Mouse (Mus musculus) CH12.LX (cell line): ENCODE results near the gene Zfhx3. TPM values are rescaled to one million over a fixed set of nuclear protein-coding genes. Genes with fewer than 3 reads are reported as not detected.
A peak's percentile ranks its signal among the peaks of the same experiment; 100 is the strongest.

Source experiments
- DNase-seq: peaks from one replicate; pipeline ENCODE4 v3.0.0-alpha.2; 2013; ENCODE audit errors: extremely low read depth
- H3K27ac ChIP-seq: 2 replicates; pipeline ENCODE4 v1.5.1; 2012; ENCODE audit warnings: low read depth, mild to moderate bottlenecking, control low read depth, moderate library complexity; ENCODE audit not compliant: insufficient read depth
- H3K27me3 ChIP-seq: replicated peaks from 2 replicates; pipeline ENCODE3; 2012; ENCODE audit warnings: inconsistent platforms
- H3K36me3 ChIP-seq, 2 experiments: replicated peaks in 1 of 2; 2 replicates each; pipeline versions ENCODE3 to v1.6.1; 2012; ENCODE audit warnings: inconsistent platforms in 1 of 2, low read length in 1 of 2, mild to moderate bottlenecking in 1 of 2, mixed read lengths in 1 of 2, moderate library complexity in 1 of 2; ENCODE audit not compliant: control insufficient read depth in 1 of 2, insufficient read depth in 1 of 2
- H3K4me1 ChIP-seq, 2 experiments: 2 replicates each; pipeline ENCODE4 v1.6.1; 2012; ENCODE audit warnings: inconsistent platforms in 1 of 2, moderate library complexity in 1 of 2; ENCODE audit not compliant: insufficient read depth in 2 of 2, control insufficient read depth in 1 of 2
- H3K4me2 ChIP-seq: 2 replicates; pipeline ENCODE4 v1.6.1; 2012; ENCODE audit warnings: low read depth, mild to moderate bottlenecking, control low read depth; ENCODE audit not compliant: poor library complexity, insufficient read depth, severe bottlenecking
- H3K4me3 ChIP-seq, 3 experiments: fragments of 150-350 bp in 1 of 3; sonication (generic) in 1 of 3; replicated peaks in 1 of 3; 2 replicates each; pipeline versions ENCODE3 to v1.5.1; 2011 to 2012; ENCODE audit warnings: low read depth in 2 of 3, low read length in 2 of 3, mild to moderate bottlenecking in 2 of 3, moderate library complexity in 2 of 3, control low read depth in 1 of 3, improper control_type of control experiment in 1 of 3, inconsistent platforms in 1 of 3, mixed read lengths in 1 of 3; ENCODE audit not compliant: poor library complexity in 1 of 3
- H3K79me2 ChIP-seq: replicated peaks from 2 replicates; pipeline ENCODE4 v1.6.1; 2012; ENCODE audit warnings: mild to moderate bottlenecking, moderate library complexity; ENCODE audit not compliant: control insufficient read depth, poor library complexity, insufficient read depth, severe bottlenecking; ENCODE audit errors: extremely low read depth
- H3K9ac ChIP-seq: 2 replicates; pipeline ENCODE4 v1.6.1; 2012; ENCODE audit warnings: low read depth, mild to moderate bottlenecking, control low read depth, moderate library complexity; ENCODE audit not compliant: insufficient read depth
- H3K9me3 ChIP-seq: replicated peaks from 2 replicates; pipeline ENCODE3; 2012; ENCODE audit warnings: low read length, inconsistent platforms, mixed read lengths
- BHLHE40 ChIP-seq: IDR thresholded peaks from 2 replicates; pipeline ENCODE4 v1.6.1; 2011; ENCODE audit warnings: mild to moderate bottlenecking, low read depth, low read length, improper control_type of control experiment
- CHD1 ChIP-seq: IDR thresholded peaks from 2 replicates; pipeline ENCODE4 v1.6.1; 2012; ENCODE audit warnings: low read depth, low read length, improper control_type of control experiment, inconsistent platforms
- CHD2 ChIP-seq: IDR thresholded peaks from 2 replicates; pipeline ENCODE4 v1.6.1; 2011; ENCODE audit warnings: low read length, improper control_type of control experiment
- CTCF ChIP-seq, 2 experiments: IDR thresholded peaks in 1 of 2; conservative IDR thresholded peaks in 1 of 2; 2 replicates each; pipeline ENCODE4 v1.5.1; 2011 to 2012; ENCODE audit warnings: low read depth in 2 of 2, low read length in 2 of 2, improper control_type of control experiment in 1 of 2, inconsistent platforms in 1 of 2, mild to moderate bottlenecking in 1 of 2, moderate library complexity in 1 of 2
- ELF1 ChIP-seq: IDR thresholded peaks from 2 replicates; pipeline ENCODE4 v1.6.1; 2014; ENCODE audit warnings: low read depth, mild to moderate bottlenecking, inconsistent platforms, low read length, improper control_type of control experiment
- EP300 ChIP-seq: IDR thresholded peaks from 2 replicates; pipeline ENCODE4 v1.6.1; 2011; ENCODE audit warnings: low read length, improper control_type of control experiment
- ETS1 ChIP-seq: conservative IDR thresholded peaks from 2 replicates; pipeline ENCODE4 v1.6.1; 2012; ENCODE audit warnings: low read depth, mild to moderate bottlenecking, inconsistent platforms, low read length, improper control_type of control experiment, moderate library complexity
- GABPA ChIP-seq: IDR thresholded peaks from 2 replicates; pipeline ENCODE4 v1.6.1; 2012; ENCODE audit warnings: low read depth, low read length, improper control_type of control experiment, inconsistent platforms; ENCODE audit not compliant: insufficient replicate concordance
- HCFC1 ChIP-seq: IDR thresholded peaks from 2 replicates; pipeline ENCODE4 v1.6.1; 2012; ENCODE audit warnings: low read depth, mild to moderate bottlenecking, inconsistent platforms, low read length, improper control_type of control experiment
- JUND ChIP-seq: conservative IDR thresholded peaks from 2 replicates; pipeline ENCODE4 v1.6.1; 2011; ENCODE audit warnings: low read depth, low read length, improper control_type of control experiment
- KAT2A ChIP-seq: IDR thresholded peaks from 2 replicates; pipeline ENCODE4 v1.6.1; 2012; ENCODE audit warnings: low read length, improper control_type of control experiment, inconsistent platforms; ENCODE audit not compliant: insufficient replicate concordance
- MAFK ChIP-seq: IDR thresholded peaks from 2 replicates; pipeline ENCODE4 v1.6.1; 2011; ENCODE audit warnings: low read length, improper control_type of control experiment; ENCODE audit not compliant: insufficient replicate concordance
- MAX ChIP-seq: IDR thresholded peaks from 2 replicates; pipeline ENCODE4 v1.6.1; 2011; ENCODE audit warnings: low read length, improper control_type of control experiment
- MAZ ChIP-seq: IDR thresholded peaks from 2 replicates; pipeline ENCODE4 v1.6.1; 2012; ENCODE audit warnings: low read depth, mild to moderate bottlenecking, inconsistent platforms, low read length, improper control_type of control experiment, moderate library complexity
- MEF2A ChIP-seq: IDR thresholded peaks from 2 replicates; pipeline ENCODE4 v1.6.1; 2014; ENCODE audit warnings: low read depth, mild to moderate bottlenecking, inconsistent platforms, low read length, improper control_type of control experiment, borderline replicate concordance
- MXI1 ChIP-seq: IDR thresholded peaks from 2 replicates; pipeline ENCODE4 v1.6.1; 2011; ENCODE audit warnings: mild to moderate bottlenecking, low read depth, low read length, improper control_type of control experiment
- MYC ChIP-seq: IDR thresholded peaks from 2 replicates; pipeline ENCODE4 v1.6.1; 2011; ENCODE audit warnings: low read depth, mild to moderate bottlenecking, improper control_type of control experiment, low read length
- PAX5 ChIP-seq: IDR thresholded peaks from 2 replicates; pipeline ENCODE4 v1.6.1; 2012; ENCODE audit warnings: low read length, inconsistent platforms, mixed read lengths
- POLR2A ChIP-seq: IDR thresholded peaks from 2 replicates; pipeline ENCODE4 v1.6.1; 2011; ENCODE audit warnings: low read depth, mild to moderate bottlenecking, improper control_type of control experiment, low read length
- RAD21 ChIP-seq: IDR thresholded peaks from 2 replicates; pipeline ENCODE4 v1.6.1; 2011; ENCODE audit warnings: low read depth, mild to moderate bottlenecking, low read length, improper control_type of control experiment, moderate library complexity
- RCOR1 ChIP-seq: conservative IDR thresholded peaks from 2 replicates; pipeline ENCODE4 v1.6.1; 2012; ENCODE audit warnings: low read depth, mild to moderate bottlenecking, inconsistent platforms, low read length, improper control_type of control experiment
- SIN3A ChIP-seq: IDR thresholded peaks from 2 replicates; pipeline ENCODE4 v1.6.1; 2012; ENCODE audit warnings: low read length, improper control_type of control experiment, inconsistent platforms
- TBP ChIP-seq: conservative IDR thresholded peaks from 2 replicates; pipeline ENCODE4 v1.6.1; 2011; ENCODE audit warnings: low read depth, low read length, improper control_type of control experiment
- TCF12 ChIP-seq: IDR thresholded peaks from 2 replicates; pipeline ENCODE4 v1.6.1; 2014; ENCODE audit warnings: low read depth, mild to moderate bottlenecking, inconsistent platforms, low read length, improper control_type of control experiment
- ZC3H11A ChIP-seq: IDR thresholded peaks from 2 replicates; pipeline ENCODE4 v1.6.1; 2012; ENCODE audit warnings: low read depth, mild to moderate bottlenecking, inconsistent platforms, low read length, improper control_type of control experiment
- ZKSCAN1 ChIP-seq: IDR thresholded peaks from 2 replicates; pipeline ENCODE4 v1.6.1; 2012; ENCODE audit warnings: low read depth, inconsistent platforms, low read length, improper control_type of control experiment, borderline replicate concordance
- ZMIZ1 ChIP-seq: IDR thresholded peaks from 2 replicates; pipeline ENCODE4 v1.6.1; 2012; ENCODE audit warnings: low read depth, mild to moderate bottlenecking, inconsistent platforms, low read length, improper control_type of control experiment
- ZNF384 ChIP-seq: IDR thresholded peaks from 2 replicates; pipeline ENCODE4 v1.6.1; 2012; ENCODE audit warnings: low read depth, low read length, improper control_type of control experiment, inconsistent platforms
- dilution Hi-C: fragments of 300-500 bp; cut with MboI; formaldehyde crosslinking; loops from 2 replicates; pipeline ENCODE4 v1.14.3; 2020; ENCODE audit warnings: low sequenced_read_pairs; ENCODE audit not compliant: extremely low pct_unique_long_range_greater_than_20kb, extremely low pct_ligation_motif_present
- in situ Hi-C: fragments of 300-500 bp; cut with MboI; formaldehyde crosslinking; loops from 3 replicates; pipeline ENCODE4 v1.14.3; 2019; ENCODE audit warnings: low sequenced_read_pairs, low pct_ligation_motif_present, low pct_unique_long_range_greater_than_20kb, mixed read lengths
- polyA plus RNA-seq: library from polyadenylated mRNA; unstranded; fragments of >175 nt; gene quantifications from 2 replicates; pipeline ENCODE4 v1.2.1, GENCODE M21; 2012; ENCODE audit warnings: low read depth; ENCODE audit not compliant: insufficient read length
- total RNA-seq, 2 experiments: library from RNA; depleted of rRNA; stranded (reverse); fragments of 300-350 nt in 1 of 2; fragments of >200 nt in 1 of 2; gene quantifications; 2 replicates each; pipeline ENCODE4 v1.2.3; 2012 to 2014

The Zfhx3 gene
- total and polyA plus RNA-seq, 3 experiments, result 0.05 to 0.76 (median 0.68) TPM

GRCm38 (mm10) chr8:108579808-108580207, 637.4 kb downstream of the Zfhx3 start:
- dilution Hi-C loops, result no loop called here
- Histone ChIP-seq H3K4me3 (no peak overlapping the region), H3K9me3 (no peaks in the 10 kb centered on the region), H3K4me2 (no peak overlapping the region), H3K36me3 (no peaks in the 10 kb centered on the region), H3K4me1 (peaks cover 5 to 11% of the 10 kb centered on the region in 2 experiments; a peak in 3 of 4 replicates), H3K79me2 (no peaks in the 10 kb centered on the region), H3K27ac (no peak overlapping the region), H3K27me3 (no peaks in the 10 kb centered on the region), H3K9ac (no peak overlapping the region)
- in situ Hi-C loops, result loop anchor here (25.0 kb wide), 1 partner anchor 332 kb away; no protein-coding TSS in a partner anchor
- TF ChIP-seq MYC (no peak), TCF12 (no peak), TBP (no peak), MAZ (no peak)
- DNase-seq, result no peak

DNA sequence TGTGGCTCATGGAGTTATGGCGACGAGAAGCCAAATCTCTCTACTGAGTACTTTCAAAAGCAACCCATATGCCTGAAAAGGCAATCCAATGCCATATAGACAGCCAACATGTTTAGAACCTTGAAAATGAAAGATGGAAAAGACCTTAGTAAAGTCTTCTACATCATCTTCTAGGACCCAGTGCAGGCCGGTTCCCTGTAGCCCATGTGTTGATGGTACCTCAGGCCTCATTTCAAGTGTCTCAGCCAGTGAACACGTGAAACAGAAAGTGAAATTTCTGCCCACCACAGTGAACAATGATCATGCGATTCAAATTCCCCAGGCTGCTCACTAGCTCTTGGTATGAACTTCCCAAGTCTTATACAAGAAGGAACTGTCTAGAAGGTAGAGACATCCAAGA, 637.9 kb downstream of the Zfhx3 start:
- DNase-seq, result peak; percentile 17
- in situ Hi-C loops, result loop anchor here (25.0 kb wide), 1 partner anchor 332 kb away; no protein-coding TSS in a partner anchor
- no peak overlapping the region for H3K9ac ChIP-seq

GRCm38 (mm10) chr8:108581557-108581956, 639.1 kb downstream of the Zfhx3 start:
- no peaks in the 10 kb centered on the region for H3K36me3 ChIP-seq
- TF ChIP-seq TCF12 (no peak), MAFK (no peak), MXI1 (no peak), ZC3H11A (no peak), ELF1 (no peak), RCOR1 (no peak), EP300 (no peak), RAD21 (no peak), HCFC1 (no peak), TBP (no peak), CTCF (conservative IDR thresholded peaks at IDR 0.05 in 1 of 2, IDR thresholded peaks at IDR 0.05 in 1 of 2; ENCODE audit: low read depth in 2 of 2, low read length in 2 of 2) (no peak), POLR2A (no peak), KAT2A (no peak), MYC (no peak), MEF2A (no peak), ZNF384 (no peak), GABPA (no peak), SIN3A (no peak), ZMIZ1 (no peak)
- TF ChIP-seq, all 38 proteins: peak for 0
- DNase-seq, result no peak
- Histone ChIP-seq H3K9me3 (no peaks in the 10 kb centered on the region), H3K4me2 (no peak overlapping the region), H3K27ac (no peak overlapping the region), H3K79me2 (no peaks in the 10 kb centered on the region), H3K9ac (no peak overlapping the region), H3K27me3 (no peaks in the 10 kb centered on the region), H3K4me1 (peaks cover 5 to 11% of the 10 kb centered on the region in 2 experiments; a peak in 3 of 4 replicates), H3K4me3 (no peak overlapping the region)
- in situ Hi-C loops, result loop anchor here (25.0 kb wide), 1 partner anchor 331 kb away; no protein-coding TSS in a partner anchor
- dilution Hi-C loops, result no loop called here

More for the DNA sequence above, 637.9 kb downstream of the Zfhx3 start:
- dilution Hi-C loops, result no loop called here
- Histone ChIP-seq H3K36me3 (no peaks in the 10 kb centered on the region), H3K4me2 (no peak overlapping the region), H3K27me3 (no peaks in the 10 kb centered on the region), H3K4me1 (peaks cover 5 to 11% of the 10 kb centered on the region in 2 experiments; a peak in 3 of 4 replicates), H3K27ac (no peak overlapping the region), H3K9me3 (no peaks in the 10 kb centered on the region), H3K79me2 (no peaks in the 10 kb centered on the region), H3K4me3 (no peak overlapping the region)
- TF ChIP-seq CHD1, result no peak
- TF ChIP-seq PAX5, result no peak
- no peak for TF ChIP-seq RCOR1
- no peak for TF ChIP-seq ZKSCAN1
- TF ChIP-seq ZMIZ1, result no peak
- no peak for TF ChIP-seq CHD2
- TF ChIP-seq JUND, result no peak
- no peak; the same call in 1 of the 2 replicates for TF ChIP-seq MAX
- peak; percentile 60 for TF ChIP-seq BHLHE40
- TF ChIP-seq ETS1, result no peak
- 0 out of 2 replicates have a peak, but pooled peaks have one; percentile 24 for TF ChIP-seq MYC
- TF ChIP-seq SIN3A, result no peak
- TF ChIP-seq HCFC1, result no peak
